Mouse (Mus musculus): ENCODE measurements around the gene Cep19. TPM values are rescaled to one million over a fixed set of nuclear protein-coding genes. Genes with fewer than 3 reads are reported as not detected.

Cep19 gene
- polyA plus RNA-seq, 1 experiment: 13.0 TPM

DNA sequence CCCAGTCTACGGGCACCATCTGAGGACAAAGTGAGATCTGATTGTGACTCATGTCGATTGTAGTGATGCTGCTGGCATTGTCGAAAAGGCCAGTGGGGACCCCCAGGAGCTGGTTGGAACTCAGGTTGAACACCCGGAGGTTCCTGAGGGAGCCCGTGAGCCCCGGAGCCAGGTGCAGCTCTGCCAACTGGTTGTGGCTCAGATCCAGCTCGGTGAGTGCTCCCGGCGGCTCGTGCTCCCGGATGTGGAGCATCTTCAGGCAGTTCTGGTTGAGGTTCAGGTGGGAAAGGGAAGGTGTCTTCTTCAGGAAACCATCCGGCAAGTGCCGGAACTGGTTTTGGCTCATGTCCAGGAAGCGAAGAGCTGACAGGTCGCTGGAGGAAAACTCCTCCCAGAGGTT is 44.2 kb downstream of the Cep19 start:
- H3K4me1 ChIP-seq (ENCODE audit: control insufficient read depth, insufficient read depth, low read length): no peaks in the 10 kb centered on the region
- TF ChIP-seq POLR2A (IDR thresholded peaks at IDR 0.05; ENCODE audit: insufficient read depth, low read length) (no peak), EP300 (IDR thresholded peaks at IDR 0.05; ENCODE audit: insufficient read depth, low read depth, low read length) (no peak), CTCF (IDR thresholded peaks at IDR 0.05; ENCODE audit: low read depth, low read length) (no peak)
- no peaks in the 10 kb centered on the region for H3K36me3 ChIP-seq (ENCODE audit: control insufficient read depth, insufficient read depth, low read length, poor library complexity, severe bottlenecking)
- no peaks in the 10 kb centered on the region for H3K27me3 ChIP-seq (ENCODE audit: control insufficient read depth, insufficient read depth, low read length, poor library complexity, severe bottlenecking)
- no peak overlapping the region for H3K27ac ChIP-seq (ENCODE audit: insufficient read depth, low read length)
- no peak overlapping the region for H3K4me3 ChIP-seq (ENCODE audit: low read depth, low read length)
- no peak overlapping the region for H3K9ac ChIP-seq (ENCODE audit: low read depth, poor library complexity, severe bottlenecking)
- H3K9me3 ChIP-seq (replicated peaks; ENCODE audit: control insufficient read depth, insufficient read depth, low read length, poor library complexity, severe bottlenecking): 0 out of 2 replicates have a peak, but pooled peaks cover 3% of the 10 kb centered on the region

DNA sequence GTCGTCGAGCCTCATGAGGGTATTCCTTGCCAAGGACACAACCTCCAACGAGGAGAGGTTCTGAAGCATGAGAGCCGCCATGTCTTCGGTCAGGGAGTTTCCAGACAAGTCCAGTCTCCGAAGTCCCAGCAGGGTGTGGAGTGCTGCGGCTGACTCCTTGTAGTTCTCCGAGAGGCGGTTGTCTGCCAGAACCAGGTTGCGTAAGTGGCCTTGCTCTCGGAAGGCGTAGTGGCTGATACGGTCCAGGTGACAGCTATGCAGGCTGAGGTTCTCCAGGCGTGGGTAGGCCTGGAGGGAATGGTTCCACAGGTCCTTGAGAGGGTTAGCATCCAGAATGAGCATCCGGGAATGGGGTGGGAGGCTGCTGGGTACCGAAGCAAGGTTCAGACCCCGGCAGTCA is 45.0 kb downstream of the Cep19 start:
- Histone ChIP-seq H3K4me3 (ENCODE audit: low read depth, low read length) (no peak overlapping the region), H3K9ac (ENCODE audit: low read depth, poor library complexity, severe bottlenecking) (no peak overlapping the region), H3K36me3 (ENCODE audit: control insufficient read depth, insufficient read depth, low read length, poor library complexity, severe bottlenecking) (no peaks in the 10 kb centered on the region), H3K9me3 (replicated peaks; ENCODE audit: control insufficient read depth, insufficient read depth, low read length, poor library complexity, severe bottlenecking) (0 out of 2 replicates have a peak, but pooled peaks cover 3% of the 10 kb centered on the region), H3K27ac (ENCODE audit: insufficient read depth, low read length) (no peak overlapping the region), H3K27me3 (ENCODE audit: control insufficient read depth, insufficient read depth, low read length, poor library complexity, severe bottlenecking) (no peaks in the 10 kb centered on the region), H3K4me1 (ENCODE audit: control insufficient read depth, insufficient read depth, low read length) (no peaks in the 10 kb centered on the region)
- no peak for TF ChIP-seq POLR2A (IDR thresholded peaks at IDR 0.05; ENCODE audit: insufficient read depth, low read length)
- no peak for TF ChIP-seq CTCF (IDR thresholded peaks at IDR 0.05; ENCODE audit: low read depth, low read length)
- no peak for TF ChIP-seq EP300 (IDR thresholded peaks at IDR 0.05; ENCODE audit: insufficient read depth, low read depth, low read length)

DNA sequence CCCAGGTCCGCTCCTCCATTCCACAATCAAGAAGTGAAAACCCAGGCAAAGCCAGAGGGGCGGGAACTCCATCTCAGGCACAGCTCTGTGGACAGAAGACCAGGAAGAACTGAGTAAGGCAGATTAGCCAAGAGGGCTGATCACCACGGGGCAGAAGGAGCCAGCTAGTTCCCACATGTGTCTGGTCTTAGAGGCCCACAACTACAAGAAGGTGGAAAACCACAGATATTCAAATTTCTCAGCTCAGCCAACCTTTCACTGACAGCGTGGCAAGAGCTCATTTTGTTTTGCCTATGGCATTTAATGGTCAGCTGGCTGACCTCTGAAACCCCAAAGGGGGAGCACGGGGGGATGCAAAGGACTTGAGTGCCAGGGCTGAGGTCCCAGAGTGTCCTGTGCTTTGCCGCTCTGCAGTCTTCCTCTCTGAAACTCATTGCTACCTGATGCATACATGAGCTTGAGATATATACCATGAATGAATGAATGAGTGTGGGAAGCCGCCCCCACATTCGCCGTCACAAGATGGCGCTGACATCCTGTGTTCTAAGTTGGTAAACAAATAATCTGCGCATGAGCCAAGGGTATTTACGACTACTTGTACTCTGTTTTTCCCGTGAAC is 48.1 kb downstream of the Cep19 start:
- Histone ChIP-seq H3K27me3 (ENCODE audit: control insufficient read depth, insufficient read depth, low read length, poor library complexity, severe bottlenecking) (no peaks in the 10 kb centered on the region), H3K36me3 (ENCODE audit: control insufficient read depth, insufficient read depth, low read length, poor library complexity, severe bottlenecking) (no peaks in the 10 kb centered on the region), H3K9me3 (replicated peaks; ENCODE audit: control insufficient read depth, insufficient read depth, low read length, poor library complexity, severe bottlenecking) (0 out of 2 replicates have a peak, but pooled peaks cover 3% of the 10 kb centered on the region), H3K27ac (ENCODE audit: insufficient read depth, low read length) (0 out of 2 replicates have a peak overlapping the region, but pooled peaks have one; percentile 30), H3K9ac (ENCODE audit: low read depth, poor library complexity, severe bottlenecking) (peak overlapping the region; percentile 26; the same call in 1 of the 2 replicates), H3K4me3 (ENCODE audit: low read depth, low read length) (peak overlapping the region; percentile 50), H3K4me1 (ENCODE audit: control insufficient read depth, insufficient read depth, low read length) (no peaks in the 10 kb centered on the region)
- TF ChIP-seq POLR2A (IDR thresholded peaks at IDR 0.05; ENCODE audit: insufficient read depth, low read length) (no peak), CTCF (IDR thresholded peaks at IDR 0.05; ENCODE audit: low read depth, low read length) (no peak), EP300 (IDR thresholded peaks at IDR 0.05; ENCODE audit: insufficient read depth, low read depth, low read length) (no peak)

GRCm38 (mm10) chr16:32153976-32154375 is 54.4 kb downstream of the Cep19 start:
- Histone ChIP-seq H3K9me3 (replicated peaks; ENCODE audit: control insufficient read depth, insufficient read depth, low read length, poor library complexity, severe bottlenecking) (no peaks in the 10 kb centered on the region), H3K27ac (ENCODE audit: insufficient read depth, low read length) (no peak overlapping the region), H3K4me3 (ENCODE audit: low read depth, low read length) (no peak overlapping the region), H3K9ac (ENCODE audit: low read depth, poor library complexity, severe bottlenecking) (no peak overlapping the region), H3K4me1 (ENCODE audit: control insufficient read depth, insufficient read depth, low read length) (no peaks in the 10 kb centered on the region), H3K36me3 (ENCODE audit: control insufficient read depth, insufficient read depth, low read length, poor library complexity, severe bottlenecking) (no peaks in the 10 kb centered on the region), H3K27me3 (ENCODE audit: control insufficient read depth, insufficient read depth, low read length, poor library complexity, severe bottlenecking) (no peaks in the 10 kb centered on the region)
- TF ChIP-seq POLR2A (IDR thresholded peaks at IDR 0.05; ENCODE audit: insufficient read depth, low read length) (no peak), EP300 (IDR thresholded peaks at IDR 0.05; ENCODE audit: insufficient read depth, low read depth, low read length) (no peak), CTCF (IDR thresholded peaks at IDR 0.05; ENCODE audit: low read depth, low read length) (no peak)

GRCm38 (mm10) chr16:32154437-32154836 is 54.8 kb downstream of the Cep19 start:
- TF ChIP-seq POLR2A (IDR thresholded peaks at IDR 0.05; ENCODE audit: insufficient read depth, low read length) (no peak), EP300 (IDR thresholded peaks at IDR 0.05; ENCODE audit: insufficient read depth, low read depth, low read length) (no peak), CTCF (IDR thresholded peaks at IDR 0.05; ENCODE audit: low read depth, low read length) (no peak)
- H3K27me3 ChIP-seq (ENCODE audit: control insufficient read depth, insufficient read depth, low read length, poor library complexity, severe bottlenecking): no peaks in the 10 kb centered on the region
- H3K9me3 ChIP-seq (replicated peaks; ENCODE audit: control insufficient read depth, insufficient read depth, low read length, poor library complexity, severe bottlenecking): no peaks in the 10 kb centered on the region
- no peak overlapping the region for H3K4me3 ChIP-seq (ENCODE audit: low read depth, low read length)
- no peaks in the 10 kb centered on the region for H3K36me3 ChIP-seq (ENCODE audit: control insufficient read depth, insufficient read depth, low read length, poor library complexity, severe bottlenecking)
- no peaks in the 10 kb centered on the region for H3K4me1 ChIP-seq (ENCODE audit: control insufficient read depth, insufficient read depth, low read length)
- no peak overlapping the region for H3K9ac ChIP-seq (ENCODE audit: low read depth, poor library complexity, severe bottlenecking)
- no peak overlapping the region for H3K27ac ChIP-seq (ENCODE audit: insufficient read depth, low read length)

DNA sequence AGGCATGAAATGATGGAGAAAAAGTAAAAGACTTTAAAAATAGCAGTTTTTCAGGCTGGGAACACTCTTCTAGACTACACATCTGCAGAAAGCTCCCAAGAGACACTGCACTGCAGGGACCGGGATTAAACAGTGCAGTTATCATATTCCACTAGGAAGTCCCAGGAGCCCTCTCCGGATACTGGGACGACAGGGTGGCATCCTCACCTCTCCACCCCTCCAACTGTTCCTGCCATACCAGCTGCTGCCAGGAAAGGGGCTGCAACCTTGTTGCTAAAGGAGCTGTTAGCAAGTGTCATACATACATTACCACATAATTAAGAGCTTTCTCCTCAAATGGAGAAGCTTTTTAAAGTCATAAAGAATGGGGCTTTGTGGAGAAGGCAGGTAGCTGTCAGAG is 57.1 kb downstream of the Cep19 start:
- H3K27me3 ChIP-seq (ENCODE audit: control insufficient read depth, insufficient read depth, low read length, poor library complexity, severe bottlenecking): no peaks in the 10 kb centered on the region
- no peak overlapping the region for H3K9ac ChIP-seq (ENCODE audit: low read depth, poor library complexity, severe bottlenecking)
- H3K9me3 ChIP-seq (replicated peaks; ENCODE audit: control insufficient read depth, insufficient read depth, low read length, poor library complexity, severe bottlenecking): no peaks in the 10 kb centered on the region
- no peak overlapping the region for H3K4me3 ChIP-seq (ENCODE audit: low read depth, low read length)
- no peak overlapping the region for H3K27ac ChIP-seq (ENCODE audit: insufficient read depth, low read length)
- no peaks in the 10 kb centered on the region for H3K4me1 ChIP-seq (ENCODE audit: control insufficient read depth, insufficient read depth, low read length)
- no peak for TF ChIP-seq EP300 (IDR thresholded peaks at IDR 0.05; ENCODE audit: insufficient read depth, low read depth, low read length)
- TF ChIP-seq CTCF (IDR thresholded peaks at IDR 0.05; ENCODE audit: low read depth, low read length): no peak
- no peak for TF ChIP-seq POLR2A (IDR thresholded peaks at IDR 0.05; ENCODE audit: insufficient read depth, low read length)
- no peaks in the 10 kb centered on the region for H3K36me3 ChIP-seq (ENCODE audit: control insufficient read depth, insufficient read depth, low read length, poor library complexity, severe bottlenecking)
